Mouse (Mus musculus): ENCODE measurements around the gene Iqgap2.

The Iqgap2 gene

GRCm38 (mm10) chr13:95618859-95619258, 272.9 kb downstream of the Iqgap2 start:
- ATAC-seq (ENCODE audit: low TSS enrichment): no peak

DNA sequence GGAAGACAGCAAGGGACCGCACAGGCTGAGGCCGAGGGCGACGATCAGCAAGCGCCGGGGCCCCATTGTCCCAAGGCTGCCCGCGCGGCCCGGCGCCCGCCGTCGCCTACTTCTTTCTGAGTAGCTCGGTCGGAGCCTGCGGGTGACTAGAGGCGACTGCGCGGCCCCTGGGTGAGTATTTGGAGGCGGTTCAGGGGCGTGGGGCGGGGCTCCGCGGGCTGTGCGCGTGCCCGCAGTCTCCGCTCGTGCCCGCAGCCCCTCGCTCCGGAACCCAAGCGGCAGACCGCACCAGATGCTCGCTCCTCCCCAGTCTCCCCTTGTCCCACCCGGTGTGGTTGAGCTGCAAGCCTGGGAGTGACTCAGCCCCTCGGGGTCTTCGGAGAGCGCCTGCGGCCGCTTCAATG, 273.4 kb downstream of the Iqgap2 start, which contains the start of gene F2r:
Gene F2r, minus strand, starts transcription at position 179 of the 404 bp plus-strand sequence.
- ATAC-seq (ENCODE audit: low TSS enrichment): peak; percentile 76

DNA sequence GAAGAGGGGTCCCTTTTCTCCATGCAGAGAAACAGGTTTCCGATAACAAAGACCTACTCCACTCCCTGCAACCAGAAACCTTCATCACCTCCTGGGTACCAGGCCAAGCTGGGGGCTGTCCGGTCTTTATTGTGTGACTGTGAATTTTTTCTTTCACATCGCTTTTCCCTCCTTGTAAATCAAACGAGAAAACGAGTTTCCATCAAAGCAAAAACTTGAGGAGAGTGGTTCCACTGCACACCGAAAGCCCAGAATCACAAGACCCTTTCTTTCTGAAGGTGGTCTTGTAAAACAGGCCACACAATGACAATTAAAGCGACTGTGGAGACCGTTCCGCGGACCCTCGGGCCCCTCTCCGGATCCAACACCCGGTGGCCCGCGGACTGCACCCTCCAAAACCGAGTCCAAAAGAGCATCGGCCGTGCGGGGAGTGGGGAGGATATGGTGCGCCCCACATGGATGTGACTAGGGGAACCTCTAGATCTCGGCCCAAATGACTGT, 274.0 kb downstream of the Iqgap2 start:
- 0 out of 2 replicates have a peak, but pooled peaks have one; percentile 18 for ATAC-seq (ENCODE audit: low TSS enrichment)

DNA sequence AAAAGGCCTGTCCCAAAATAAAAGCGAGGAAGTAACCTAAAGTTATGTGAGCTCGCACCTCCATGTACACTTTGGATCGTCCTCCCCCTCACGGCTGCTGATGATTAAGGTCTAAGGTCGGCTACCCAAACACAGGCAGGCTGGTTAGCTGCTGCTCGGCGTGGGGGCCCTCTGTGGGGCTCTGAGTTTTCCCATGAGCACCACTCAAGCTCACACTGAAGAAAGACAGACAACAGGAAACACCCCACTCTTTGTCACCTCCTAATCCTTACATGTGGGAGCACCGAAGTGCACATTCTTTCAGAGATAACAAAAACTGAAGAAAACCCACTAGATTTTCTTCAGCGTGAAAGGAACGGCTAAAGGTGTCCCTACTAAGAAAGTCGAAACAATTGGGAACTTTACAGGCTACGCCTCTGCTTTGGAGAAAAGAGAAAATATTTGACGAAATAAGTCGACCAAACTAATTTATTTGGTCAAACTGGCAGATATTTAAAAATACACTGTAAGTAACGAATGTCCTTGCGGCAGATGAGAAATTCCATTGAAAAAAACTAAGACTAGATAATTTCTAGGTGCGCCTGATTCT, 274.5 kb downstream of the Iqgap2 start:
- no peak for ATAC-seq (ENCODE audit: low TSS enrichment)

DNA sequence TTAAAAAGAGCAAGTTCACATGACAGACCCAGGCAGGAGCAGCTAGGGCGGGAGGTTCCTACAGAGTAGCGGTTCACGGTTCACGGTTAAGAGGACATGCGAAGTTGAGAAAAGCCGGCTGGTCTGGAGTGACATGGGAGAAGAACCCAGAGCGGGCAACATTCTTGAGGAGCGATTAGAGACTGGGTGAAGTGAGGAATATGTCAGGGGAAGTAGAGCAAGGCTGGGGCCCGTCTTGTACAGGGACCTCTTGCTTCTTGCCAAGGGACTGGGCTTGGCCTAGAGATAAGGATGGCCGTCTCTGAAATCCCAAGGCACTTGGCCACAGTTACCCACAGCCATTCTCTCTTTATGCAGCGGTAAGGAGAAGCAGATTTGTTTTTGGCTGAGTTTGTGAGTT, 275.2 kb downstream of the Iqgap2 start:
- ATAC-seq (ENCODE audit: low TSS enrichment): no peak

DNA sequence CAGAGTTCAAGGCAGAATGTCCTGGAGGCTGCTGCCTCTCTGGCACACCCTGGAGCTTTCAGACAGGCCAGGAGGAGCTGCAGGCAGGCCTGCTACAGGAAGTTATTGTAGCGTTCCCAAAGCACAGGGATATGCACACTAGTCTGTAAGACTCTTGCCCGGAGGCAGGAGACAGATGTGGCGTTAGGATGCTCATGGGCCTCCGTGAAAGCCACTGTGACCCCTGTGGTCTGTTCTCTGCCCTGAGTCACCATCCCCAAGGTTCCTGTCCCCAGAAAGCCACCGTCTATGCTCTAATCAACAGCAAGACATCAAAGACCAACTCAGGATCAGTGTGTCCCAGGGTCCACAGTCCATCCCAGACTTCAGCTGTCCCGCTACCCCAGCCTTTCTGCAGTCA, 277.0 kb downstream of the Iqgap2 start:
- no peak for ATAC-seq (ENCODE audit: low TSS enrichment)

DNA sequence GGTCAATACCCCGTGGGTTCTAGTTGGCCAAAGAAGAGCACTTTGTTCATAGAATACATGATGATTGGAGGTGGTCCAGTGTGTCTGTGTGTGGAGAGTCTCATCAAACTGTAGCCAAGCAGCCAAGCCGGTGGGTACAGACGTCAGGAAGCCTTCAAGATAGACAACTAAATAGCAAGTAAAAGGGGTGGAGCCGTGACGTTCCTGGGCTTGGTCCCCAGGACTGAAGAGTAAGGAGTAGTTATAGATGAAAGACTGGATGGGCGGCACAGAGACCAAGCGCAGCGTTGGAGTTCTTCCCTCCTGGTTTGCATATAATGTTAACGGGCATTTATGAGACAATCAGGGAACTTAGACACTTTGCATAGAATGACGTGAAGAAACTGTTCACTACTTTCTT, 279.5 kb downstream of the Iqgap2 start:
- ATAC-seq (ENCODE audit: low TSS enrichment): no peak

- ATAC-seq (ENCODE audit: low TSS enrichment): no peak
Observed at GRCm38 (mm10) chr13:95611752-95612151, 280.0 kb downstream of the Iqgap2 start.

- ATAC-seq (ENCODE audit: low TSS enrichment): no peak
Observed at GRCm38 (mm10) chr13:95610786-95611562, 280.7 kb downstream of the Iqgap2 start.

DNA sequence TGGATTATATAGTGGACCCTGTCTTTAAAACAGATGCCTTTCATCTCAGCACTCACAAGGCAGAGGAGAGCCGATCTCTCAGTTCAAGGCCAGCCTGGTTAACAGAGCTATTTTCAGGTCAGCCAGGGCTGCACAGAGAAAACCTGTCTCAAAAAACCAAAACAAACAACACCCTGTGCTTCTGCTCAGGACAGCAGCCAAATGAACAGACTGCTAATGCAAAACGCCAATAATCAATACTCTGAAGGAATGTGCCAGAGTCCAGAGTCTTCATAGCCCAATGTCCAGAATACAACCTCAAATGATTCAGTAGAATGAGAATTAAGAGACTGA, 282.7 kb downstream of the Iqgap2 start:
- no peak for ATAC-seq (ENCODE audit: low TSS enrichment)

GRCm38 (mm10) chr13:95608416-95609087, 283.2 kb downstream of the Iqgap2 start:
- no peak for ATAC-seq (ENCODE audit: low TSS enrichment)

DNA sequence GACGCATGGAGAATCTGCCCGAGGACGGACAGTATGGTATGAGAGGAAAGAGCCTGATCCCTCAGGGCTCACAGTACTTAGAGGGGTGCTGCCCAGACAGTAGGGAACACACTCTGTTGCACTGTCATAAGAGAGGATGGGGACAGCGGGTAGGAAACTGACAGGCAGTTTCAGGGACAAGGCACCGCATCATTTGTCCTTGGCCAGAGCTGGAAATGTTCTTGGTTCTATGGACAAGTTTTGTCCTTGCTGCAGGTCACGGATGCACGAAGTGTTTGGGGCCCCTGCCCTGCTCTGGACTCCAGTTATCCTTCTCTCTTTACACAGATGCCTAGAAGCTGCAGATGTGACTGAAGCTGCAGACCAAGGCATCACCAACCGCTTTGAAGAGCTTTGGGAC, 284.7 kb downstream of the Iqgap2 start:
- no peak for ATAC-seq (ENCODE audit: low TSS enrichment)

- ATAC-seq (ENCODE audit: low TSS enrichment): no peak
Observed at GRCm38 (mm10) chr13:95604288-95604687, 287.4 kb downstream of the Iqgap2 start.

DNA sequence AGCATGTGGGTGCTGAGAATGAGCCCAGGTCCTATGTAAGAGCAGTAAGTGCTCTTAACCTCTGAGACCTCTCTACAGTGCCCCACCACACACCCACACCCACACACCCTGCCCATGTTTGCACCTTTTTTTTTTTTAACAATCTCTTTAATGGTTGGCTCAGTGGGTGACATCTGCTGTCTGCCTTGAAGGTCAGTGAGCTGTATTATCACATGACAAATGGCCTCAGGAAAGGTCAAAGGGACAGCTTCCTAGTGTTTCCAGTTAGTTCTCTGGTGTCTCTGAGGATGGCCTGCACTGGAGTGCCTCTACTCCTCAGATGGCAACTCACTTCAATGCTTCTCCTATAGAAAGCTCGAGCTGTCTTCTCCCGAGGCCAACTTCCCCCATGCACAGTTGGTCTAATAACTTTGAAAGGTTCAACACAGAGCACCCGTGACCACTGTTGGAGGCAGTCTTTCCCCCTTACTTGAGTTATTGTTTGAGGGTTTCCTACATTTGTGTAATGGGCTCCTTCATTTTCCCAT, 291.8 kb downstream of the Iqgap2 start:
- ATAC-seq (ENCODE audit: low TSS enrichment): no peak

DNA sequence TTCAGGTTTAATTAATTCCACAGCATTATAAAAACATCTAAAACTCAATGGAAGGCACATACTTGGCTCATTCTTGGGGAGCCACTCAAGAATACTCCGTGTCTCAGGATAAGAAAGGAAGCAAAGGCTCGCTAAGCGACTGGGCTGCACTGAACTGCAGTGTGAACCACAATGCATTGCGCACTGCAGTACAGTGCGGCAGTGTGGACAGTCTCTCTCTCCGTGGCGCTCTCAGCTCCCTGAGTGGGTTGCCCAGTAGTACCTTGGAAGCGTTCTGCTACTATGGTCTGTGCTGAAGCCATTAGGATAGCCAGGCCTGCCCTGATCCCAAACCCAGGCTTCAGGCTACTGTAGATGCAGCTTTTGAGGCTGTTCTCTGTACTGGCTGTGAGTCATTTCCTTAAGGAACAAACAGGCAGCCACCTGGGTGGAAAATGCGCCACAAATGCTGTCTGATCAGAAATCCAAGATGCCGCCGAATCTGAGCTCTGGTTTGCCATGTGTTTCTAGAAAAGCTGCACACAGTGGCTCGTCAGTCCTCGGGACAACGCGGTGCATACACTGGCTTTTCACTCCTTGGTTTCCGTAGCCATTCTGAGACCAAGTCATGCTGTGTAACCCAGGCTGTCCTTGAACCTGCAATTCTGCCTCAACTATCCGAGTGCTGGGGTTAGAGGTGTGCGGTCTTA, 293.3 kb downstream of the Iqgap2 start:
- no peak for ATAC-seq (ENCODE audit: low TSS enrichment)

GRCm38 (mm10) chr13:95597578-95597977, 294.1 kb downstream of the Iqgap2 start:
- no peak for ATAC-seq (ENCODE audit: low TSS enrichment)

DNA sequence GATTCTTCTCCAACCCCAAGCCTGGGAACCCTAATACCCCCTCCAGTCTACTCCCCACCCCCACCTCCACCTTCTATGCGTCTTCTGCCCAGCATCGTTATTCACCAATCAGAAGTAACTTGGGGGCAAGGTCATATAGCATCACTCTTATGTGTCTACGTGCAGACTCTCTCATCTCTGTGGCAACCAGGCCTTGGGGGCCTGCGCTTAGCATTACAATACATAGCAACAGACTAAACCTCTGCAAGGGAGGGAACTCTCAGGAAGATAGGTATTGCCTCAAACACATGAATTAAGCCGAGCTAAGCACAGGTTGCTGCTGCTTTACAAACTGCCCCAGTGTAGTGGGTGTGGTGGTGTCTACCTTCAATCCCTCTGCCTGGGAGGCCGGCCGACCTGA, 295.0 kb downstream of the Iqgap2 start:
- ATAC-seq (ENCODE audit: low TSS enrichment): no peak

DNA sequence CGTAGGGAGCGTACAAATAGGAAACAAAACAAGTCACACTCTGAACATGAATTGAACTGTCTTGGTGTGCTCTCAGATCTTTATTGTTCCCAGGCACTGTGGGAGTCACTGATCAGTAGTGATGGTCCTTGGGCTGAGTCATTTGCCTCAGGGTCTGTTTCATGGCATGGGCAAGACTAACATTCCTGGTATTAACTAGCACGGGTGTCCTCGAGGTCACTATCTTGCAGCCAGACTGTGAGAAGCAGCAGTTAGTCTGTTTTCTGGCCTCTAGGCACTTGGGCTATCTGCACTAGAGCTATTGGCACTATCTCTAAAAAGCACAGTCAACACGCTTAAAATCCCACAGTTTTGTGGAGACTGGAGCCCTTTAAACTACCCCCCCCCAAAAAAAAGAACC, 295.8 kb downstream of the Iqgap2 start:
- ATAC-seq (ENCODE audit: low TSS enrichment): no peak

GRCm38 (mm10) chr13:95595411-95595810, 296.3 kb downstream of the Iqgap2 start:
- ATAC-seq (ENCODE audit: low TSS enrichment): no peak

- ATAC-seq (ENCODE audit: low TSS enrichment): no peak
Observed at GRCm38 (mm10) chr13:95592860-95593259, 298.9 kb downstream of the Iqgap2 start.

DNA sequence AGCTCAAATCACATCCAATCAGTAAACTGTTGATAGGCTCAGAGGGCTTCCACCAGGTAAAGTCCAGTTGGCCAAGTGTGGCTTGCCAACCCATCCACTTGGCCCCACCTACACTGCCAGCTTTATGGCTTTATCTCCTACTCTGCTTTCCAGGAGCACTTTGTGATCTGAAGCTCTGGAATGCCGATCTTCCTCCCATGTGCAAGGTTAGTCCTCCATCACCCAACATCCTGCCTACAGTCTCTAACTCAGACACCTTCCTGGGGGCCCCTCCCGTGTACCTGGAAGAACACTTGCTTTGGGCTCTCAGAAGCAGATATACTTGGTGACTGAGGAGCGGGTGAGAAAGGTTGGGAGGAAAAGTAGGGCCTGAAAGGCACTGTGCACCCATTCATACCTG, 300.1 kb downstream of the Iqgap2 start:
- no peak for ATAC-seq (ENCODE audit: low TSS enrichment)

GRCm38 (mm10) chr13:95587628-95588027, 304.1 kb downstream of the Iqgap2 start:
- no peak for ATAC-seq (ENCODE audit: low TSS enrichment)
